Mouse (Mus musculus) heart, postnatal 0 days (tissue): ENCODE measurements around the gene C1qtnf12.

Experiments
- CTCF ChIP-seq: IDR thresholded peaks from 2 replicates; pipeline ENCODE4 v1.5.1; 2016; ENCODE audit warnings: antibody characterized with exemption, control low read depth, low read depth
- EP300 ChIP-seq: IDR thresholded peaks from 2 replicates; pipeline ENCODE4 v1.6.1; 2016; ENCODE audit warnings: antibody characterized with exemption, low read depth

- TF ChIP-seq EP300 (no peak), CTCF (no peak)
Observed at GRCm38 (mm10) chr4:155947094-155947493, 15.0 kb upstream of the C1qtnf12 start.
